Mouse (Mus musculus): ENCODE measurements around the gene Rpp14.

DNA sequence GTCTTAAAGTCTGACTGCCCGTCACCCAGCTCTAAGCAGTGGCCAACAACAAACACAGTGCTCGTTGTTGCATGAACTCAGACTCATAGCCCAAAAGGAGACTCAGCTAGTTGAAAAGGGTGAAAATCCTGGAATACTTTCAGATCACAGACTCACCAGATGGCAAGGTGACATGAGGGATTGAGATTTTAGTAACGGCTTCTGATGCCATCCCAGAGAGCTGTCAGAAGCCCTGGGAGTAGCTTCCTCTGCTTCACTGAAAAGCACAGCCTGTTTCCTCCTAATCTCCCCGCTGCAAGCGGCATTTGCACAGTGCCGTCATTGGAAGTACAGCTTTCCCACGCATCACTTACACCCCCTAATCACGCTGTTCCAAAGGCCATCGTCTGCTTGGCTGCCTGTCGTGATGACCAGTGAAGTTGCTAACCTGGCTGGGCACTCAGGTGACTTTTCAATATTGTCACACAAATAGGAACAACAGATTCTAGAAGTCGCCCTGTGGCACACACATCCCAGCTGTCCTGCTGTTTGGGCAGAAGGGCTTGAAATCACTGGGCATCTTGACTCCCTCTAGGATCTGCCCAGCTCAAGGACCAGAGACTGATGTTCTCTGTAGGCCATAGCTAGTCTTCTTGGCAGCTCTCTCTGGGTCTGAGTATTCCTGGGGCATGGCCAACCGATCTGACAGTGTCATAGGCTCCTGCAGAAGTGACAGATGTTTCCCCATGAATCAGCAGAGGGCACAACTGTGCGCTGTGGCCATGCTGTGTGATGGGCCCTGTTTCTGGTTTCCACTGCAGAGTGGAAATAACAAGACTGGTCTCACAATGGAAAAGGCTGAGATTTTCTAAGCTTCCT, 47.9 kb upstream of the Rpp14 start:
- no peak for TF ChIP-seq CTCF (IDR thresholded peaks at IDR 0.05; ENCODE audit: borderline replicate concordance, extremely low read depth, insufficient read depth, insufficient read length)
- no peak for TF ChIP-seq POLR2A (IDR thresholded peaks at IDR 0.05; ENCODE audit: borderline replicate concordance, extremely low read depth, insufficient read depth, insufficient read length, poor library complexity, severe bottlenecking)
